Mouse (Mus musculus): ENCODE measurements around the gene Timm8a2.

- TF ChIP-seq CTCF (IDR thresholded peaks at IDR 0.05; ENCODE audit: low read depth, low read length): no peak
- no peak for TF ChIP-seq POLR2AphosphoS5 (IDR thresholded peaks at IDR 0.05; ENCODE audit: insufficient replicate concordance, low read depth, low read length)
Observed at GRCm38 (mm10) chr14:121992395-121993280, 41.8 kb upstream of the Timm8a2 start.

Measured in G1E (cell line).